Mouse (Mus musculus): ENCODE data around the gene Pkp1.

DNA sequence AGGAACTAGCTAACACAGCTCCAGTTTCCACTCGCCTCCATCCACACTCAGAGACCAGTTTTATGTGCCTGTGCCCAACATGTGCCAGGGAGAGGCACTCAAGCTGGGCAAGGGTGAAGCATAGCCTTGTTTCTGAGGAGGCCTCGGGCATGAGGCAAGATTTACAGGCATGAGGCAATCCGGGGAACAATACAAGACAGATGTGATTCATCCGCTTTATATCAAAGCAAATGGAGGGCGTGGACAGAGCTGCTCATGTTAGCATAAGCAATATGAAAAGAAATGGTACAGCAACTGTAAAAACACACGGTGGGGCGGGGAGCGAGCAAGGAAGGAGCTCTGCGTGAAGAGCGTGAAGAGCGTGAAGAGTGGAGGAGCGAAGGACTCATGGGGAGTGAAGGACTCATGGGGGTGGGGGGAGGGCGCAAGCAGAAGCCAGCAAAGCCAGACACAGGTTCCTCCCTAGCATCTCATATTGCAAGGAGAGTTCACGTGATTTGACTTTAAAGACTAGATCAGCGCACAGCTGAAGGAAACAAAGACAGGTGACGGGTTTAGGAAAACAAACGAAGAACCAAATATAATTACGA, 14.8 kb upstream of the Pkp1 start:
- TF ChIP-seq CTCF (IDR thresholded peaks at IDR 0.05; ENCODE audit: insufficient read depth, low read depth, low read length) (no peak), POLR2A (IDR thresholded peaks at IDR 0.05; ENCODE audit: insufficient read depth, low read depth, low read length) (no peak)
